Mouse (Mus musculus): ENCODE results near the gene Vmn1r218.
"Not testable (repeated sequence)": the region's sequence is repeated elsewhere in the genome, so short reads cannot be mapped to it uniquely, and the experiment has no call there.

The Vmn1r218 gene

DNA sequence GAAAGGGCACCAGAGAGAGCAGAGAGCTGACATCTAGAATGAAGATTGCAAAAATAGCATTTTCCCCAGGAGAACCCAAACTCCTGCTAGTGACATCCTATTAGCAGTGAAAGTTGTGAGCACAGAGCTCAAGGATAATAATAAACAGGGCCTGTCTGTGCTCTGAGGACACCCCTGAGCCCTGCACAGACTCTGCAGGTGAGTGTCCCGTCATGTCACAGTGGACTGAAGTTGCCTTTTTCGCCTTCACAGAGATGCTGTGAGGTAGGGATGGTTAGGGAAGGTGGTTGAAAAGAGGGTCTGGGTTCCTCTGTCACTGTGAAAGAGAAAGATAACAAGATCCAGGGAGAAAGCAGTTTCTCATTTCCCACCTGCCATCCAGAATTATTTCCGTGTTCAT is at the start of gene Vmn1r218:
TSS of gene Vmn1r218 (plus strand) at position 57 of the 400 bp plus-strand sequence.
- DNase-seq (ENCODE audit: low read depth), result no peak

DNA sequence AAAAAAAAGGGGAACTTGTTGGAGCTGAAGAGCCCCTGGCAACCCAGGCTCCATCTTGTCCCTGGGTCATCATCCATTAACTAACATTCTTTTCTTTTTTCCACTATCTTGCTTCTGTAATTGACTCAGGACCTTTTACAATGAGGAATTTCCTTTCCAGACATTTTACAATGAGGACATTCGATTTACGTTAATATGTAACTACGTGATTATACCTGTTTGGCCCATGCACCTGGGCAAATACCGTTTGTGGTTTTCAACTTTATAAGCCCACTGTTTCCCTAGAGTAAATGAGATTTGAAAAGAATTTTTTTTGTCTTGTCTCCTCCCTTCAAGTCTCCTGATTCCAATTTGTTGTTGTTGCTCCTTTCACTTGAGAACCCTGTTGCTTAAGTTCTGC is 38.6 kb upstream of the Vmn1r218 start:
- no peak for DNase-seq (ENCODE audit: low read depth)

DNA sequence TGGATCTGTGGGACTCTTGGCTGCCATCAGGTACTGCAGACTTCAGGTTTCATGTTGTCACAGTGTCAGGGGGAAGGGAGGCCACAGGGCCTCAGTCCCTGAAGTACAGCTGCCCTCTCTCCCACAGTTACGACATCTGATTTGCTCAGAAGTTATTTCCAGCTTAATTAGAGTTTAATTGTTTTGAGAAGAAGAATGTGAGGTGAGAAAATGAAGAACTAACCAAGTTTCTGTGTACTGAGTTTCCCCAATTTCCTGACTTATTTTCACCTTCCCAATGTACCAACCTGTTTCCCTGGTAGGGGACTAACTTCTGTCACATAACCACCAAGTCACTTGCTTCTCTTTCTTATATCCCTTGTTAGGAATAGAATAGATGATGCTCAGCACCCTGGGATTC is 14.8 kb upstream of the Vmn1r218 start, which contains the start of gene Vmn1r217:
TSS of gene Vmn1r217 (minus strand) at position 101 of the 400 bp plus-strand sequence.
- DNase-seq (ENCODE audit: low read depth), result not testable (repeated sequence)

GRCm38 (mm10) chr13:23120611-23121010 is 12.3 kb upstream of the Vmn1r218 start:
- no peak for DNase-seq (ENCODE audit: low read depth)

- no peak for DNase-seq (ENCODE audit: low read depth)
These were observed 546 bp downstream of the Vmn1r218 start for GRCm38 (mm10) chr13:23133501-23133900.

GRCm38 (mm10) chr13:23138880-23139279 is 5.9 kb downstream of the Vmn1r218 start:
- DNase-seq (ENCODE audit: low read depth), result no peak

DNA sequence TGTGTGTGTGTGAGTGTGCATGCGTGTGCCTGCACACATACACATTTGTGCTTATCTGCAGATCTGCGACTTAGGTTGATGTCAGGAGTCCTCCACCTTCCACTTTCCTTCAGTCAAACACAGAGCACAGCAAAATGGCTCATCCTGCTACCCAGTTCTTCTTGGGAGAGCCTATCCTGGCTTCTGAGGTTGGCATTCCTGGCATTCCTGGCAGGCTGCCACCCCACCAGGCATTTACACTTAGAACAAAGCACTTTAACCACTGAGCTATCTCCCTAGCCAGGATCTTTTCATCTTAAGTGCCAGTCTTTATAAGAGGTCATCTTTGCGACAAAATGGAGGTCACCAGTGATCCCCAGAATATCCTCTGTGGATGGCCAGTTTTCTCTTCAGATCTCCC is 24.9 kb downstream of the Vmn1r218 start:
- DNase-seq (ENCODE audit: low read depth), result no peak

GRCm38 (mm10) chr13:23159012-23159411 is 26.1 kb downstream of the Vmn1r218 start, which contains the start of gene Vmn1r219:
Gene Vmn1r219, plus strand, starts transcription at chr13:23159312.
- DNase-seq (ENCODE audit: low read depth), result no peak

DNA sequence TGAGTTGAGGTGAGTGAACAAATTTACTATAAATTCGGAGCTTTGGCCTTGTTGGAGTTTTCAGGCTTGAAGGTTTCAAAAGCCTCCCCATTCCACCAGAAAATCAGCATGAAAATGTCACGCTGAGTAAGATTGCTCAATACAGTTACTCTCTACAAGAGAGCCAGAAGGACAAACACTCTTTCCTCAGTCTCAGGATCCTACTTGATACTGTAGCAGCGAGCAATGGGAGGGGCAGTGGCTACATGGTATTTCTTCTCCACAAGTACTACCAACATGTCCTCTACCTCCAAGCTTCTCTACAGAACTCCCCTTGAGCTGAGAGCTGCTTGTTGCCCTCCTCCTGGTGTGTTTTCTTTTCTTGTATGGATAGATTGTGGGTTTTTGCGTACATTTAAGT is 33.5 kb downstream of the Vmn1r218 start:
- not testable (repeated sequence) for DNase-seq (ENCODE audit: low read depth)

- DNase-seq (ENCODE audit: low read depth), result no peak
These were observed 54.9 kb downstream of the Vmn1r218 start, which contains the start of gene Vmn1r220 for GRCm38 (mm10) chr13:23187875-23188274. Gene Vmn1r220, minus strand, starts transcription at chr13:23187975.

Data from induced T-regulatory cell, adult 2 months (primary cell).